Mouse (Mus musculus): ENCODE data around the gene Htr1f. TPM values are rescaled to one million over a fixed set of nuclear protein-coding genes. Genes with fewer than 3 reads are reported as not detected.

The Htr1f gene
- total RNA-seq (2014; rRNA removed; ENCODE audit: low replicate concordance) (not detected in 2 replicates), polyA plus RNA-seq (2015; fragmentation: Nextera tagmentation; extraction: Ambion mirVana) (not detected in 2 replicates)

- no peak within 1 kb of the TSS for H3K27ac ChIP-seq (ENCODE audit: low read depth)
- peak within 1 kb of the TSS; percentile 58 for H3K4me2 ChIP-seq (ENCODE audit: low read depth, low read length)
- H3K4me1 ChIP-seq (ENCODE audit: control insufficient read depth, insufficient read depth), result no peaks in the 10 kb centered on the region
- 4% methylated on average over 41 of the region's 41 CpGs for WGBS
- no peaks in the 10 kb centered on the region for H3K36me3 ChIP-seq (replicated peaks; ENCODE audit: control insufficient read depth, insufficient read depth, low read length)
- DNase-seq (ENCODE audit: low spot score) (no peak), ATAC-seq (ENCODE audit: insufficient read depth, low read depth) (no peak)
- peak within 1 kb of the TSS; percentile 36 for H3K4me3 ChIP-seq (ENCODE audit: low read depth, low read length)
- no peak within 1 kb of the TSS for H3K9ac ChIP-seq (replicated peaks; ENCODE audit: low read depth, low read length)
- no peaks in the 10 kb centered on the region for H3K9me3 ChIP-seq (replicated peaks; ENCODE audit: control insufficient read depth, low read length)
- TF ChIP-seq CTCF (IDR thresholded peaks at IDR 0.05; ENCODE audit: low read depth), result no peak
- TF ChIP-seq EP300 (IDR thresholded peaks at IDR 0.05; ENCODE audit: low read depth), result no peak
- peaks cover 12% of the 10 kb centered on the region; the same call in 1 of the 2 replicates for H3K27me3 ChIP-seq (ENCODE audit: control insufficient read depth, insufficient read depth, low read length)
These were observed at the start of gene Htr1f for GRCm38 (mm10) chr16:65105184-65105931. Htr1f (minus strand) TSS chr16:65105854.

GRCm38 (mm10) chr16:65139771-65140170, 34.1 kb upstream of the Htr1f start:
- ATAC-seq (ENCODE audit: insufficient read depth, low read depth) (no peak), DNase-seq (ENCODE audit: low spot score) (no peak)
- Histone ChIP-seq H3K27me3 (ENCODE audit: control insufficient read depth, insufficient read depth, low read length) (no peaks in the 10 kb centered on the region), H3K9ac (replicated peaks; ENCODE audit: low read depth, low read length) (no peak overlapping the region), H3K4me2 (ENCODE audit: low read depth, low read length) (no peak overlapping the region), H3K9me3 (replicated peaks; ENCODE audit: control insufficient read depth, low read length) (no peaks in the 10 kb centered on the region), H3K4me1 (ENCODE audit: control insufficient read depth, insufficient read depth) (no peaks in the 10 kb centered on the region), H3K27ac (ENCODE audit: low read depth) (no peak overlapping the region), H3K36me3 (replicated peaks; ENCODE audit: control insufficient read depth, insufficient read depth, low read length) (no peaks in the 10 kb centered on the region), H3K4me3 (ENCODE audit: low read depth, low read length) (no peak overlapping the region)
- 45% methylated on average over 2 of the region's 2 CpGs for WGBS
- TF ChIP-seq CTCF (IDR thresholded peaks at IDR 0.05; ENCODE audit: low read depth) (no peak), EP300 (IDR thresholded peaks at IDR 0.05; ENCODE audit: low read depth) (no peak)

- H3K9ac ChIP-seq (replicated peaks; ENCODE audit: low read depth, low read length), result no peak overlapping the region
- H3K27me3 ChIP-seq (ENCODE audit: control insufficient read depth, insufficient read depth, low read length), result no peaks in the 10 kb centered on the region
- ATAC-seq (ENCODE audit: insufficient read depth, low read depth) (no peak), DNase-seq (ENCODE audit: low spot score) (no peak)
- no peaks in the 10 kb centered on the region for H3K9me3 ChIP-seq (replicated peaks; ENCODE audit: control insufficient read depth, low read length)
- no peak for TF ChIP-seq EP300 (IDR thresholded peaks at IDR 0.05; ENCODE audit: low read depth)
- no peak for TF ChIP-seq CTCF (IDR thresholded peaks at IDR 0.05; ENCODE audit: low read depth)
- H3K36me3 ChIP-seq (replicated peaks; ENCODE audit: control insufficient read depth, insufficient read depth, low read length), result no peaks in the 10 kb centered on the region
- H3K4me2 ChIP-seq (ENCODE audit: low read depth, low read length), result no peak overlapping the region
- WGBS, result 69% methylated on average over 2 of the region's 2 CpGs
- no peak overlapping the region for H3K4me3 ChIP-seq (ENCODE audit: low read depth, low read length)
- H3K4me1 ChIP-seq (ENCODE audit: control insufficient read depth, insufficient read depth), result no peaks in the 10 kb centered on the region
- no peak overlapping the region for H3K27ac ChIP-seq (ENCODE audit: low read depth)
These were observed 23.7 kb upstream of the Htr1f start for GRCm38 (mm10) chr16:65129391-65129790.

GRCm38 (mm10) chr16:65127846-65128245, 22.2 kb upstream of the Htr1f start:
- Histone ChIP-seq H3K4me1 (ENCODE audit: control insufficient read depth, insufficient read depth) (no peaks in the 10 kb centered on the region), H3K36me3 (replicated peaks; ENCODE audit: control insufficient read depth, insufficient read depth, low read length) (no peaks in the 10 kb centered on the region), H3K9me3 (replicated peaks; ENCODE audit: control insufficient read depth, low read length) (no peaks in the 10 kb centered on the region), H3K4me2 (ENCODE audit: low read depth, low read length) (no peak overlapping the region), H3K4me3 (ENCODE audit: low read depth, low read length) (no peak overlapping the region), H3K27me3 (ENCODE audit: control insufficient read depth, insufficient read depth, low read length) (no peaks in the 10 kb centered on the region), H3K27ac (ENCODE audit: low read depth) (no peak overlapping the region), H3K9ac (replicated peaks; ENCODE audit: low read depth, low read length) (no peak overlapping the region)
- WGBS, result 56% methylated on average over 3 of the region's 3 CpGs
- no peak for DNase-seq (ENCODE audit: low spot score)
- TF ChIP-seq CTCF (IDR thresholded peaks at IDR 0.05; ENCODE audit: low read depth) (no peak), EP300 (IDR thresholded peaks at IDR 0.05; ENCODE audit: low read depth) (no peak)
- ATAC-seq (ENCODE audit: insufficient read depth, low read depth), result no peak

GRCm38 (mm10) chr16:65112221-65112620, 6.6 kb upstream of the Htr1f start:
- Histone ChIP-seq H3K4me3 (ENCODE audit: low read depth, low read length) (no peak overlapping the region), H3K27me3 (ENCODE audit: control insufficient read depth, insufficient read depth, low read length) (no peaks in the 10 kb centered on the region), H3K36me3 (replicated peaks; ENCODE audit: control insufficient read depth, insufficient read depth, low read length) (no peaks in the 10 kb centered on the region), H3K4me1 (ENCODE audit: control insufficient read depth, insufficient read depth) (no peaks in the 10 kb centered on the region), H3K9ac (replicated peaks; ENCODE audit: low read depth, low read length) (no peak overlapping the region), H3K9me3 (replicated peaks; ENCODE audit: control insufficient read depth, low read length) (no peaks in the 10 kb centered on the region), H3K4me2 (ENCODE audit: low read depth, low read length) (no peak overlapping the region), H3K27ac (ENCODE audit: low read depth) (no peak overlapping the region)
- ATAC-seq (ENCODE audit: insufficient read depth, low read depth) (no peak), DNase-seq (ENCODE audit: low spot score) (no peak)
- TF ChIP-seq CTCF (IDR thresholded peaks at IDR 0.05; ENCODE audit: low read depth), result no peak
- TF ChIP-seq EP300 (IDR thresholded peaks at IDR 0.05; ENCODE audit: low read depth), result no peak
- WGBS, result 69% methylated on average over 1 of the region's 1 CpGs
